26 mouse cellular contexts compared by ENCODE assay signal in genomic region chr12:36471411-36471810, GRCm38 (mm10).
DNase-seq lines count a peak whose midpoint lies in the region; ATAC-seq and TF ChIP-seq lines count a peak whose summit lies in the region.
"Had no signal": no experiment of that assay in that cellular context is flagged by ENCODE, and none has a peak within 500 bp of the region (broad histone marks: within the 10 kb centered on the region; RNA-seq: fewer than 3 reads in every experiment).

No protein-coding gene starts in this region.

- no peak overlapping the region for H3K4me2 ChIP-seq in hindbrain, postnatal 0 days (ENCODE audit: low read depth, low read length)
- H3K4me2 ChIP-seq in hindbrain, embryonic 16.5 days (ENCODE audit: low read length), result no peak overlapping the region
- H3K4me2 ChIP-seq: embryonic facial prominence, embryonic 13.5 days; forebrain, embryonic 13.5 days; heart, embryonic 13.5 days; hindbrain, embryonic 14.5 days; intestine, embryonic 15.5 days had no signal

- H3K9ac ChIP-seq in hindbrain, postnatal 0 days (replicated peaks; ENCODE audit: low read length), result no peak overlapping the region
- no peak overlapping the region for H3K9ac ChIP-seq in hindbrain, embryonic 16.5 days (ENCODE audit: low read depth, low read length)
- H3K9ac ChIP-seq: embryonic facial prominence, embryonic 13.5 days; forebrain, embryonic 13.5 days; heart, embryonic 13.5 days; hindbrain, embryonic 14.5 days; intestine, embryonic 15.5 days had no signal

- no peak overlapping the region for H3K4me3 ChIP-seq in hindbrain, postnatal 0 days (ENCODE audit: low read length)
- no peak overlapping the region for H3K4me3 ChIP-seq in hindbrain, embryonic 16.5 days (ENCODE audit: low read length)
- no peak overlapping the region for H3K4me3 ChIP-seq in limb, embryonic 10.5 days
- H3K4me3 ChIP-seq: embryonic facial prominence, embryonic 13.5 days; forebrain, embryonic 10.5 days; forebrain, embryonic 13.5 days; heart, adult 2 months; heart, embryonic 10.5 days; heart, embryonic 13.5 days; intestine, embryonic 15.5 days had no signal

- no peaks in the 10 kb centered on the region for H3K9me3 ChIP-seq in hindbrain, postnatal 0 days (ENCODE audit: low read length)
- no peaks in the 10 kb centered on the region for H3K9me3 ChIP-seq in hindbrain, embryonic 16.5 days (ENCODE audit: control insufficient read depth, low read length)
- no peaks in the 10 kb centered on the region for H3K9me3 ChIP-seq in limb, embryonic 10.5 days (replicated peaks)
- H3K9me3 ChIP-seq: embryonic facial prominence, embryonic 13.5 days; forebrain, embryonic 10.5 days; forebrain, embryonic 13.5 days; heart, embryonic 10.5 days; heart, embryonic 13.5 days; intestine, embryonic 15.5 days had no signal

- no peaks in the 10 kb centered on the region for H3K27me3 ChIP-seq in hindbrain, postnatal 0 days (ENCODE audit: insufficient read depth, low read length)
- H3K27me3 ChIP-seq in hindbrain, embryonic 16.5 days (replicated peaks; ENCODE audit: control insufficient read depth, insufficient read depth, low read length), result no peaks in the 10 kb centered on the region
- no peaks in the 10 kb centered on the region for H3K27me3 ChIP-seq in limb, embryonic 10.5 days (ENCODE audit: low read depth, poor library complexity, severe bottlenecking)
- H3K27me3 ChIP-seq: embryonic facial prominence, embryonic 13.5 days; forebrain, embryonic 13.5 days; heart, embryonic 13.5 days; intestine, embryonic 15.5 days had no signal

- no peak for ATAC-seq in hindbrain, postnatal 0 days
- no peak for ATAC-seq in hindbrain, embryonic 16.5 days
- ATAC-seq: activated CD4-positive, CD25-positive, alpha-beta regulatory T cell, adult 4 months; CD4-positive, CD25-positive, alpha-beta regulatory T cell, adult 4 months; forebrain, embryonic 13.5 days; forebrain, embryonic 16.5 days; intestine, embryonic 15.5 days had no signal

- 74% methylated on average over 4 of the region's 4 CpGs for WGBS in hindbrain, postnatal 0 days
- WGBS in hindbrain, embryonic 16.5 days, result 72% methylated on average over 4 of the region's 4 CpGs
- 93% methylated on average over 4 of the region's 4 CpGs for WGBS in limb, embryonic 10.5 days

- no peak for TF ChIP-seq CTCF in hindbrain, postnatal 0 days (IDR thresholded peaks at IDR 0.05; ENCODE audit: low read depth)

- H3K27ac ChIP-seq in hindbrain, postnatal 0 days, result no peak overlapping the region
- H3K27ac ChIP-seq in hindbrain, embryonic 16.5 days (ENCODE audit: low read depth, low read length), result no peak overlapping the region
- no peak overlapping the region for H3K27ac ChIP-seq in limb, embryonic 10.5 days
- H3K27ac ChIP-seq: embryonic facial prominence, embryonic 13.5 days; forebrain, embryonic 10.5 days; forebrain, embryonic 13.5 days; heart, adult 2 months; heart, embryonic 10.5 days; heart, embryonic 13.5 days; hindbrain, embryonic 14.5 days; intestine, embryonic 15.5 days had no signal

- peak; percentile 3 for DNase-seq in hindbrain, postnatal 0 days (ENCODE audit: low spot score)
- peak; percentile 38 for DNase-seq in layer of hippocampus, adult 9-11 months
- no peak for DNase-seq in layer of hippocampus, postnatal 10 days (ENCODE audit: low spot score in 2 of 2)
- DNase-seq in MN1 (ENCODE audit: low spot score), result peak; percentile 12
- DNase-seq in brain, adult 2 months (ENCODE audit: low read depth, low spot score), result peak; percentile 74
- DNase-seq in limb, embryonic 10.5 days (ENCODE audit: low spot score), result no peak
- DNase-seq: adrenal gland, adult 8-10 months; adrenal gland, postnatal 25 days; cerebellum, adult 18-20 months; cerebellum, adult 9-10 months; cerebellum, postnatal 14 days; gastrocnemius, postnatal 36 days; heart, adult 2 months; heart, postnatal 14 days; heart, postnatal 4 days had no signal

- no peaks in the 10 kb centered on the region for H3K36me3 ChIP-seq in hindbrain, postnatal 0 days (ENCODE audit: insufficient read depth, low read length)
- no peaks in the 10 kb centered on the region for H3K36me3 ChIP-seq in hindbrain, embryonic 16.5 days (ENCODE audit: control insufficient read depth, insufficient read depth, low read length)
- no peaks in the 10 kb centered on the region for H3K36me3 ChIP-seq in limb, embryonic 10.5 days
- H3K36me3 ChIP-seq: embryonic facial prominence, embryonic 13.5 days; forebrain, embryonic 10.5 days; heart, embryonic 10.5 days; heart, embryonic 13.5 days; intestine, embryonic 15.5 days had no signal

- no peaks in the 10 kb centered on the region for H3K4me1 ChIP-seq in hindbrain, postnatal 0 days (ENCODE audit: insufficient read depth, low read length)
- no peaks in the 10 kb centered on the region for H3K4me1 ChIP-seq in hindbrain, embryonic 16.5 days (ENCODE audit: control insufficient read depth, insufficient read depth, low read depth, low read length)
- peaks cover 14% of the 10 kb centered on the region for H3K4me1 ChIP-seq in limb, embryonic 10.5 days
- H3K4me1 ChIP-seq: forebrain, embryonic 10.5 days; forebrain, embryonic 13.5 days had no signal

Comparison
In these comparisons a context has a peak if more than half of its experiments do, and no peak if none do; other contexts are left out.
1. DNase-seq: peak in hindbrain, postnatal 0 days (single experiment), layer of hippocampus, adult 9-11 months (single experiment), MN1 (single experiment) and brain, adult 2 months (single experiment); none in layer of hippocampus, postnatal 10 days (0 of 2) and limb, embryonic 10.5 days (single experiment).